Comparison of ENCODE assay signal across 8 mouse cellular contexts in the genomic region with DNA sequence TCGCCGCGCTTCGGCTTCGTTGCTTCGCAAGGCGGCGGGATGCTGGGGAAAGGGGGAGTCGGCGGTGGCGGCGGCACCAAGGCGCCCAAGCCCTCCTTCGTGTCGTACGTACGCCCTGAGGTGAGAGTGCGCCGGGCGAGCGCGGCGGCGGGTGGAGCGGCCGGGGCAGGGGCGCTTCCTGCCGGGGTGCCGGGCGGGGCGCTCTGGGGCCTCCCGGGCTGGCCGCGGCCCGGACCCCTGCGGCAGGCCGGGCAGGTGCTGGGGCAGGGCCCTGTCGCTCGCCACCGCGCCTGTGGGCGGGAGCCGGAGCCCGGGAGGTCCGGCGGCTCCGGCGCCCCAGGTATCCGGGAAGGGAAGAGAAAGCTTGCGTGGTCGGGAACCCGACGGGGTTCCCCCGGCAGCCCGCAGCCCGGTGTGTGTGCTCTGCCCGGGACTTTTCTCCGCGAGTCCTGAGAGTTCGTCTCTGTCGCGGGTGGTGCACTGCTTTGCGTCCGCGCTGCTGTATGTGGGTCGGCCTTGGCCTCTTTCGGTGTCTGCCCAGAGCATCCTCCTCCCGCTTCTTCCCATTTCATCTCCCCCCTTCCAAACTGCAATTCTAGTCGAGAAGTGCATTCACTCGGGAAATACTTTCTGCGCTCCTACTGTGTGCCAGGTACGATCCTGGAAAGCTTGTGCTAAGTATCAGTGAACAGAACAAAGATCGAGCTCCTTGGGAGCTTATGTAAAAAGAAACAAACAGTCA. TPM values are rescaled to one million over a fixed set of nuclear protein-coding genes. Genes with fewer than 3 reads are reported as not detected.
DNase-seq lines count a peak whose midpoint lies in the region; ATAC-seq and TF ChIP-seq lines count a peak whose summit lies in the region.

No protein-coding gene starts in this region.

- H3K4me2 ChIP-seq in lung, embryonic 14.5 days = peak overlapping the region; percentile 77
- H3K4me2 ChIP-seq in forebrain, embryonic 14.5 days (ENCODE audit: low read length) = peak overlapping the region; percentile 77
- H3K4me2 ChIP-seq in limb, embryonic 14.5 days (replicated peaks; ENCODE audit: low read depth, low read length, severe bottlenecking) = peak overlapping the region; percentile 64
- H3K4me2 ChIP-seq in neural tube, embryonic 14.5 days (ENCODE audit: low read depth, low read length) = peak overlapping the region; percentile 58

- DNase-seq in lung, embryonic 14.5 days = peak; percentile 53
- no peak for DNase-seq in lung, postnatal 4 days
- DNase-seq in forebrain, embryonic 14.5 days (ENCODE audit: low spot score) = peak; percentile 38
- DNase-seq in limb, embryonic 14.5 days (ENCODE audit: low spot score) = no peak
- no peak for DNase-seq in testis, postnatal 14 days (ENCODE audit: low spot score)

- TF ChIP-seq CTCF in lung, embryonic 14.5 days (IDR thresholded peaks at IDR 0.05; ENCODE audit: low read depth) = no peak

- H3K36me3 ChIP-seq in lung, embryonic 14.5 days (ENCODE audit: insufficient read depth) = no peaks in the 10 kb centered on the region
- H3K36me3 ChIP-seq in forebrain, embryonic 14.5 days (ENCODE audit: control insufficient read depth, insufficient read depth, low read length) = no peaks in the 10 kb centered on the region
- no peaks in the 10 kb centered on the region for H3K36me3 ChIP-seq in limb, embryonic 14.5 days (ENCODE audit: control insufficient read depth, insufficient read depth, low read length)
- H3K36me3 ChIP-seq in neural tube, embryonic 14.5 days (ENCODE audit: control insufficient read depth, insufficient read depth, low read length) = no peaks in the 10 kb centered on the region

- TF ChIP-seq POLR2A in limb, embryonic 14.5 days (IDR thresholded peaks at IDR 0.05; ENCODE audit: borderline replicate concordance, extremely low read depth, insufficient read depth, insufficient read length) = no peak

- no peaks in the 10 kb centered on the region for H3K27me3 ChIP-seq in lung, embryonic 14.5 days (ENCODE audit: insufficient read depth, low read length)
- H3K27me3 ChIP-seq in forebrain, embryonic 14.5 days (replicated peaks; ENCODE audit: control insufficient read depth, insufficient read depth, low read length) = no peaks in the 10 kb centered on the region
- no peaks in the 10 kb centered on the region for H3K27me3 ChIP-seq in limb, embryonic 14.5 days (ENCODE audit: control insufficient read depth, insufficient read depth, low read length)
- no peaks in the 10 kb centered on the region for H3K27me3 ChIP-seq in neural tube, embryonic 14.5 days (ENCODE audit: control insufficient read depth, insufficient read depth, low read length)

- peak; percentile 81 for ATAC-seq in lung, embryonic 14.5 days (ENCODE audit: insufficient read depth)
- ATAC-seq in activated CD4-positive, CD25-positive, alpha-beta regulatory T cell, adult 4 months = peak; percentile 33
- peak; percentile 85 for ATAC-seq in forebrain, embryonic 14.5 days
- ATAC-seq in limb, embryonic 14.5 days (ENCODE audit: low FRiP score, low read depth) = peak; percentile 72
- peak; percentile 89 for ATAC-seq in neural tube, embryonic 14.5 days (ENCODE audit: low read depth)
- no peak; the same call in none of the 2 replicates for ATAC-seq in granulocyte monocyte progenitor cell, adult 5-6 weeks (replicated peaks; ENCODE audit: poor library complexity, severe bottlenecking)

- H3K27ac ChIP-seq in lung, embryonic 14.5 days (ENCODE audit: low read depth) = peak overlapping the region; percentile 91; the same call in 1 of the 2 replicates
- H3K27ac ChIP-seq in forebrain, embryonic 14.5 days (ENCODE audit: low read depth, low read length) = peak overlapping the region; percentile 89
- H3K27ac ChIP-seq in limb, embryonic 14.5 days (replicated peaks; ENCODE audit: low read depth, low read length) = peak overlapping the region; percentile 90
- H3K27ac ChIP-seq in neural tube, embryonic 14.5 days (ENCODE audit: low read depth, low read length) = peak overlapping the region; percentile 90

- WGBS in lung, embryonic 14.5 days = under 1% methylated on average over 73 of the region's 73 CpGs
- WGBS in forebrain, embryonic 14.5 days = under 1% methylated on average over 64 of the region's 73 CpGs
- WGBS in limb, embryonic 14.5 days = under 1% methylated on average over 31 of the region's 73 CpGs
- under 1% methylated on average over 63 of the region's 73 CpGs for WGBS in neural tube, embryonic 14.5 days

- H3K4me1 ChIP-seq in lung, embryonic 14.5 days (ENCODE audit: insufficient read depth) = peaks cover 18% of the 10 kb centered on the region; the same call in 1 of the 2 replicates
- H3K4me1 ChIP-seq in forebrain, embryonic 14.5 days (ENCODE audit: control insufficient read depth, insufficient read depth, low read length) = peaks cover 15% of the 10 kb centered on the region
- H3K4me1 ChIP-seq in limb, embryonic 14.5 days (ENCODE audit: control insufficient read depth, insufficient read depth, low read length) = peaks cover 20% of the 10 kb centered on the region
- peaks cover 15% of the 10 kb centered on the region for H3K4me1 ChIP-seq in neural tube, embryonic 14.5 days (ENCODE audit: control insufficient read depth, insufficient read depth, low read length)

- peak overlapping the region; percentile 94 for H3K9ac ChIP-seq in lung, embryonic 14.5 days
- H3K9ac ChIP-seq in forebrain, embryonic 14.5 days (ENCODE audit: low read length) = peak overlapping the region; percentile 93
- H3K9ac ChIP-seq in limb, embryonic 14.5 days (ENCODE audit: low read depth, low read length, severe bottlenecking) = peak overlapping the region; percentile 91
- peak overlapping the region; percentile 91 for H3K9ac ChIP-seq in neural tube, embryonic 14.5 days (replicated peaks; ENCODE audit: low read depth, low read length)

- no peaks in the 10 kb centered on the region for H3K9me3 ChIP-seq in lung, embryonic 14.5 days (ENCODE audit: low read depth, low read length)
- H3K9me3 ChIP-seq in forebrain, embryonic 14.5 days (replicated peaks; ENCODE audit: control insufficient read depth, low read length) = no peaks in the 10 kb centered on the region
- no peaks in the 10 kb centered on the region for H3K9me3 ChIP-seq in limb, embryonic 14.5 days (ENCODE audit: control insufficient read depth, low read length)
- H3K9me3 ChIP-seq in neural tube, embryonic 14.5 days (ENCODE audit: control insufficient read depth, low read length) = no peaks in the 10 kb centered on the region

- H3K4me3 ChIP-seq in lung, embryonic 14.5 days (ENCODE audit: low read depth, low read length) = peak overlapping the region; percentile 93
- peak overlapping the region; percentile 95 for H3K4me3 ChIP-seq in forebrain, embryonic 14.5 days (ENCODE audit: low read depth, low read length)
- H3K4me3 ChIP-seq in limb, embryonic 14.5 days (replicated peaks; ENCODE audit: low read length) = peak overlapping the region; percentile 93
- H3K4me3 ChIP-seq in neural tube, embryonic 14.5 days (ENCODE audit: low read depth, low read length) = peak overlapping the region; percentile 91

RNA-seq across cellular contexts. Expression of a gene that starts 0.5 kb away (rescaled TPM):
- polyA plus RNA-seq in lung, embryonic 14.5 days (2014; fragmentation: Nextera tagmentation; extraction: Ambion mirVana) = 23.4 and 23.5 TPM in 2 replicates
- 10 to 100 TPM; 21.0 to 21.2 TPM for polyA plus RNA-seq in activated CD4-positive, CD25-positive, alpha-beta regulatory T cell, adult 4 months (2017; shearing (Covaris generic))
- polyA plus RNA-seq in forebrain, embryonic 14.5 days (2014; fragmentation: Nextera tagmentation; extraction: Ambion mirVana) = 8.1 and 8.2 TPM in 2 replicates
- 20.7 and 25.2 TPM in 2 replicates for polyA plus RNA-seq in limb, embryonic 14.5 days (2012; rRNA removed)
- 16.6 and 18.2 TPM in 2 replicates for polyA plus RNA-seq in limb, embryonic 14.5 days (2014; fragmentation: Nextera tagmentation; extraction: Ambion mirVana)
- 7.2 and 8.7 TPM in 2 replicates for polyA plus RNA-seq in neural tube, embryonic 14.5 days (2014; fragmentation: Nextera tagmentation; extraction: Ambion mirVana)
- 7.8 and 10.3 TPM in 2 replicates for total RNA-seq in granulocyte monocyte progenitor cell, adult 5-6 weeks (2014; fragmentation: Nextera tagmentation)
- 9.0 and 10.6 TPM in 2 replicates for total RNA-seq in granulocyte monocyte progenitor cell, adult 5-6 weeks (2017)

Comparison
In these comparisons a context has a peak if more than half of its experiments do, and no peak if none do; other contexts are left out.
1. DNase-seq: peak in lung, embryonic 14.5 days (single experiment) and forebrain, embryonic 14.5 days (single experiment); none in lung, postnatal 4 days (0 of 2), limb, embryonic 14.5 days (single experiment) and testis, postnatal 14 days (single experiment).
2. Peak in every context shown above with its lines, with median percentiles within 50 percentile points of each other: H3K27ac ChIP-seq, H3K4me2 ChIP-seq, H3K4me3 ChIP-seq and H3K9ac ChIP-seq.